Mouse (Mus musculus) cerebellum, postnatal 4 days (tissue): ENCODE results near the gene Olfr1272.
"Not testable (repeated sequence)": the region's sequence is repeated elsewhere in the genome, so short reads cannot be mapped to it uniquely, and the experiment has no call there.

ENCODE experiments used
- DNase-seq, 2 experiments: peaks; one replicate each; pipeline ENCODE4 v3.0.0; 2022; ENCODE audit warnings: low spot score in 2 of 2, mixed read lengths in 1 of 2

Gene Olfr1272

DNA sequence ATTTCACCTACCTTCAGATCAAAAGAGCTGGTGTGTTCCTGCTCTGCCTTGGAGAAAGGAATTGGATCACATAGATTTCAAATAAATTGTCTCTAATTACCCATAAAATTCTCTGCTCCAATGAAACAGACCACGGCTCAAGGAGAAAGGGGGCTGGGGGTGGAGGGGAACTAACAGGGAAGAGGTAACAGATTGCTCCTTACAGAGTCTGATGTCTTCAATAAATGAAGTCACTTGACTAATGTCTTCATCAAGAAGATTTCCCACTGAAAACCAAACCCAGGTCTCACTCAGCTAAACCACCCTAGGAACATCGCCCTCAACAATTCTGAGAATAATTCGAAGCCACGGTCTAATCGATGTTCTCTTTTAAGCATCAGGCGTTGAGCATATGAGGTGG, at the start of gene Olfr1272:
Olfr1272 (minus strand) TSS at position 101 of the 400 bp plus-strand sequence.
- DNase-seq = no peak

GRCm38 (mm10) chr2:90321900-90322299, 29.3 kb upstream of the Olfr1272 start, which contains the start of gene Gm13769:
Gene Gm13769 (plus strand): TSS chr2:90322200.
- DNase-seq = not testable (repeated sequence)

DNA sequence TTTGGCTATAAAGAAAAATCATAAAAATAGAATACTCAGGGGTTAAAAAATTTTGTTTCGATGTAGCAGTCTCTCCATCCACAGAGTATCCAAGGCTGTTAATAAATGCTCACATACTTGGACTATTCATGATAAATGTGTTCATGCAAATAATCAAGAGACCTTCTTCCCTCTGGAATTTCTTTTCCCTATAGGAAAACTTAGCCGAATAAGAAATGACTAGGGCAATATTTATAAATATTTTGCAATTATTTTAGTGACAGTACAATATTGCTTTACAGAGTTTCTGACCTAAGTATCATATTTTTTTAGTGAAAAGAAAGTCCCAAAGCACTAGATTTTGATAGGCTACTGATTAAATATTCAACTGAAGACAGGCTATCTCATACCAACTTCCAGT, 21.7 kb downstream of the Olfr1272 start, which contains the start of gene Olfr1271:
Olfr1271 (minus strand) TSS at position 101 of the 400 bp plus-strand sequence.
- no peak for DNase-seq

DNA sequence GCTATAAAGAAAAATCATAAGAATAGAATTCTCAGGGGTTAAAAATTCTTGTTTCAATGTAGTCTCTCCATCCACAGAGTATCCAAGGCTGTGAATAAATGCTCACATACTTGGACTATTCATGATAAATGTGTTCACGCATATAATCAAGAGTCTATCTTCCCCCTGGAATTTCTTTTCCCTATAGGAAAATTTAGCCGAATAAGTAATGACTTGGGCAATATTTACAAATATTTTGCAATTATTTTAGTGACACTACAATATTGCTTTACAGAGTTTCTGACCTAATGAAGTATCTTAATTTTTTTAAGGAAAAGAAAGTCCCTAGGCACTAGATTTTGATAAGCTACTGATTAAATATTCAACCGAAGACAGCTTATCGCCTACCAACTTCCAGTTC, 35.1 kb downstream of the Olfr1272 start, which contains the start of gene Olfr142:
Olfr142 (minus strand) TSS at position 101 of the 400 bp plus-strand sequence.
- DNase-seq = no peak
